Comparison of ENCODE assay signal across 19 mouse cellular contexts in the genomic region with DNA sequence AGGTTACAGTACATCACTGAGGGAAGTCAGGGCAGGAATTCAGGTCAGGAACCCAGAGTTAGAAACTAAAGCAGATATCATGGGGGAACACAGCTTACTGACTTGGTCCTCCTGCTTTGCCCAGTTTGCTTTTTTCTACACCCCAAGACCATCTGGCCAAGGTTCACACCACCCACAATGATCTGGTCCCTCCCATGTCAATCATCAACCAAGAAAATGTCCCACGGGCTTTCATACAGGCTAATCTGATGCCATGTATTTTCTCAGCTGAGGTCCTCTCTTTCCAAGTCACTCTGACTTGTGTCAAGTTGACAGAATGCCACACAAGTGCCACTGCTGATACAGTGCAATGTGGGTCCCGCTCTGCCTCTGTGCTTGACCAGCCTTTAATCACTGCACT. TPM values are rescaled to one million over a fixed set of nuclear protein-coding genes. Genes with fewer than 3 reads are reported as not detected.
"Had no signal": no experiment of that assay in that cellular context is flagged by ENCODE, and none has a peak within 500 bp of the region (broad histone marks: within the 10 kb centered on the region; RNA-seq: fewer than 3 reads in every experiment).

No protein-coding gene starts in this region.

- DNase-seq: retina, postnatal 1 day; right cerebral cortex, postnatal 4 days; spleen, adult 18-20 months; thymus, adult 18-20 months; thymus, adult 2 months; thymus, postnatal 14 days; thymus, postnatal 25 days; thymus, postnatal 36 days; thymus, postnatal 4 days had no signal

- H3K4me1 ChIP-seq: neural tube, embryonic 15.5 days; stomach, embryonic 15.5 days had no signal

- H3K27ac ChIP-seq: neural tube, embryonic 15.5 days; stomach, embryonic 15.5 days; stomach, postnatal 0 days had no signal

- H3K4me2 ChIP-seq: neural tube, embryonic 15.5 days; stomach, embryonic 15.5 days had no signal

- H3K36me3 ChIP-seq: neural tube, embryonic 15.5 days; stomach, embryonic 15.5 days had no signal

- H3K9me3 ChIP-seq: neural tube, embryonic 15.5 days; stomach, embryonic 15.5 days had no signal

- H3K27me3 ChIP-seq: neural tube, embryonic 15.5 days; stomach, embryonic 15.5 days had no signal

- H3K9ac ChIP-seq: neural tube, embryonic 15.5 days; stomach, embryonic 15.5 days had no signal

- H3K4me3 ChIP-seq: neural tube, embryonic 15.5 days; stomach, embryonic 15.5 days had no signal

RNA-seq across cellular contexts. Expression of gene Tekt3, which starts 42.6 kb away (rescaled TPM):
- polyA plus RNA-seq: neural tube, embryonic 14.5 days; neural tube, embryonic 15.5 days; small intestine, adult 2 months; spleen, adult 2 months; stomach, embryonic 14.5 days; stomach, embryonic 15.5 days; stomach, embryonic 16.5 days; stomach, postnatal 0 days; thymus, postnatal 0 days; urinary bladder, adult 2 months had no signal
